Mouse (Mus musculus): ENCODE data around the gene Igfbp3. TPM values are rescaled to one million over a fixed set of nuclear protein-coding genes. Genes with fewer than 3 reads are reported as not detected.

The Igfbp3 gene
- total RNA-seq, 1 experiment from 2014 or later: 65.5 TPM

- peak; percentile 36 for DNase-seq
Measured at GRCm38 (mm10) chr11:7161502-7162174, 52.1 kb downstream of the Igfbp3 start.

GRCm38 (mm10) chr11:7160637-7161101, 53.1 kb downstream of the Igfbp3 start:
- no peak for DNase-seq

- DNase-seq: no peak
Measured at GRCm38 (mm10) chr11:7160146-7160545, 53.6 kb downstream of the Igfbp3 start.

GRCm38 (mm10) chr11:7158196-7158595, 55.5 kb downstream of the Igfbp3 start:
- DNase-seq: no peak

- DNase-seq: no peak
Measured at GRCm38 (mm10) chr11:7156427-7156826, 57.3 kb downstream of the Igfbp3 start.

Other genes with a start within 250 kb of the Igfbp3 start
- 2.9 and 3.7 TPM in 2 replicates for gene Adcy1, start 150.4 kb downstream of the Igfbp3 start, total RNA-seq (2021)
- gene Gm11985, start 25.4 kb downstream of the Igfbp3 start, total RNA-seq (2021): not detected in 2 replicates
- 3.5 and 20.9 TPM in 2 replicates for gene Igfbp1, start 16.1 kb downstream of the Igfbp3 start, total RNA-seq (2021)

Measured in adrenal gland, postnatal 14 days (tissue).